Comparison of ENCODE assay signal across 8 mouse cellular contexts in genomic region chr12:85219236-85219904, GRCm38 (mm10). TPM values are rescaled to one million over a fixed set of nuclear protein-coding genes. Genes with fewer than 3 reads are reported as not detected.
DNase-seq lines count a peak whose midpoint lies in the region; ATAC-seq and TF ChIP-seq lines count a peak whose summit lies in the region.

TSS of gene Eif2b2 (plus strand) at chr12:85219481.

- TF ChIP-seq CTCF in E14TG2a.4 (conservative IDR thresholded peaks at IDR 0.05; ENCODE audit: low read length): no peak
- TF ChIP-seq CTCF in liver, postnatal 0 days (IDR thresholded peaks at IDR 0.05; ENCODE audit: low read depth): no peak

- peak; percentile 100 for ATAC-seq in forebrain, embryonic 13.5 days
- ATAC-seq in liver, postnatal 0 days: peak; percentile 100
- peak; percentile 99 for ATAC-seq in neural tube, embryonic 14.5 days (ENCODE audit: low read depth)

- TF ChIP-seq EP300 in liver, postnatal 0 days (IDR thresholded peaks at IDR 0.05; ENCODE audit: low read depth): peak; percentile 42; the same call in 1 of the 2 replicates

- H3K27me3 ChIP-seq in E14TG2a.4 (ENCODE audit: insufficient read depth, low read length): no peaks in the 10 kb centered on the region
- no peaks in the 10 kb centered on the region for H3K27me3 ChIP-seq in forebrain, embryonic 13.5 days
- no peaks in the 10 kb centered on the region for H3K27me3 ChIP-seq in liver, postnatal 0 days (ENCODE audit: insufficient read depth, low read length)
- H3K27me3 ChIP-seq in neural tube, embryonic 14.5 days (ENCODE audit: control insufficient read depth, insufficient read depth, low read length): no peaks in the 10 kb centered on the region

- H3K4me2 ChIP-seq in forebrain, embryonic 13.5 days: peak within 1 kb of the TSS; percentile 92
- peak within 1 kb of the TSS; percentile 78 for H3K4me2 ChIP-seq in liver, postnatal 0 days (ENCODE audit: low read depth, low read length)
- H3K4me2 ChIP-seq in neural tube, embryonic 14.5 days (ENCODE audit: low read depth, low read length): peak within 1 kb of the TSS; percentile 93

- intact Hi-C loops in heart, postnatal 10 days (cut with DNase I): no loop called here

- peak; percentile 95 for DNase-seq in c-Kit-positive CD71-positive TER-119-positive erythroid progenitor cells, embryonic 14.5 days (ENCODE audit: low spot score)
- DNase-seq in heart, postnatal 10 days: peak; percentile 100
- peak; percentile 98 for DNase-seq in large intestine, adult 2 months (ENCODE audit: low read depth, low spot score)
- peak; percentile 98 for DNase-seq in liver, postnatal 0 days
- peak; percentile 98 for DNase-seq in testis, postnatal 10 days (ENCODE audit: low spot score)

- peaks cover 38% of the 10 kb centered on the region for H3K36me3 ChIP-seq in E14TG2a.4 (ENCODE audit: insufficient read depth, low read length)
- H3K36me3 ChIP-seq in forebrain, embryonic 13.5 days (ENCODE audit: poor library complexity, severe bottlenecking): peaks cover 36% of the 10 kb centered on the region
- peaks cover 24% of the 10 kb centered on the region for H3K36me3 ChIP-seq in liver, postnatal 0 days (replicated peaks; ENCODE audit: insufficient read depth, low read length)
- peaks cover 15% of the 10 kb centered on the region for H3K36me3 ChIP-seq in neural tube, embryonic 14.5 days (ENCODE audit: control insufficient read depth, insufficient read depth, low read length)

- peaks cover 32% of the 10 kb centered on the region for H3K4me1 ChIP-seq in E14TG2a.4 (replicated peaks; ENCODE audit: low read depth, low read length)
- peaks cover 23% of the 10 kb centered on the region for H3K4me1 ChIP-seq in forebrain, embryonic 13.5 days
- peaks cover 14% of the 10 kb centered on the region; the same call in 1 of the 2 replicates for H3K4me1 ChIP-seq in liver, postnatal 0 days (ENCODE audit: insufficient read depth)
- H3K4me1 ChIP-seq in neural tube, embryonic 14.5 days (ENCODE audit: control insufficient read depth, insufficient read depth, low read length): peaks cover 16% of the 10 kb centered on the region

- H3K9me3 ChIP-seq in E14TG2a.4 (ENCODE audit: low read length): no peaks in the 10 kb centered on the region
- no peaks in the 10 kb centered on the region for H3K9me3 ChIP-seq in forebrain, embryonic 13.5 days (replicated peaks)
- no peaks in the 10 kb centered on the region for H3K9me3 ChIP-seq in liver, postnatal 0 days (ENCODE audit: low read length)
- no peaks in the 10 kb centered on the region for H3K9me3 ChIP-seq in neural tube, embryonic 14.5 days (ENCODE audit: control insufficient read depth, low read length)

- under 1% methylated on average over 54 of the region's 54 CpGs for WGBS in forebrain, embryonic 13.5 days
- under 1% methylated on average over 54 of the region's 54 CpGs for WGBS in large intestine, adult 2 months
- WGBS in liver, postnatal 0 days (ENCODE audit: insufficient replicate concordance): under 1% methylated on average over 54 of the region's 54 CpGs
- under 1% methylated on average over 54 of the region's 54 CpGs for WGBS in neural tube, embryonic 14.5 days

- H3K27ac ChIP-seq in forebrain, embryonic 13.5 days: peak within 1 kb of the TSS; percentile 69
- H3K27ac ChIP-seq in liver, postnatal 0 days (ENCODE audit: low read depth): peak within 1 kb of the TSS; percentile 77
- H3K27ac ChIP-seq in neural tube, embryonic 14.5 days (ENCODE audit: low read depth, low read length): peak within 1 kb of the TSS; percentile 69

- H3K4me3 ChIP-seq in E14TG2a.4 (replicated peaks; ENCODE audit: low read length): peak within 1 kb of the TSS; percentile 96
- peak within 1 kb of the TSS; percentile 90 for H3K4me3 ChIP-seq in forebrain, embryonic 13.5 days
- peak within 1 kb of the TSS; percentile 85 for H3K4me3 ChIP-seq in liver, postnatal 0 days (ENCODE audit: low read depth, low read length)
- peak within 1 kb of the TSS; percentile 72 for H3K4me3 ChIP-seq in neural tube, embryonic 14.5 days (ENCODE audit: low read depth, low read length)

- peak within 1 kb of the TSS; percentile 73 for H3K9ac ChIP-seq in forebrain, embryonic 13.5 days
- peak within 1 kb of the TSS; percentile 81 for H3K9ac ChIP-seq in liver, postnatal 0 days (replicated peaks)
- peak within 1 kb of the TSS; percentile 66 for H3K9ac ChIP-seq in neural tube, embryonic 14.5 days (replicated peaks; ENCODE audit: low read depth, low read length)

RNA-seq across cellular contexts. Expression of gene Eif2b2, which starts in this region (rescaled TPM):
- polyA plus RNA-seq in forebrain, embryonic 13.5 days (2015; fragmentation: Nextera tagmentation; extraction: Ambion mirVana): 93.1 and 100 TPM in 2 replicates
- total RNA-seq in heart, postnatal 10 days (2021): 10 to 100 TPM; 56.5 to 57.8 TPM
- polyA plus RNA-seq in large intestine, adult 2 months (2012; rRNA removed): 84.1 and 90.8 TPM in 2 replicates
- 21.7 and 24.6 TPM in 2 replicates for polyA plus RNA-seq in liver, postnatal 0 days (2015; fragmentation: Nextera tagmentation; extraction: Ambion mirVana)
- 76.8 and 76.9 TPM in 2 replicates for polyA plus RNA-seq in neural tube, embryonic 14.5 days (2014; fragmentation: Nextera tagmentation; extraction: Ambion mirVana)

Comparison
In these comparisons a context has a peak if more than half of its experiments do, and no peak if none do; other contexts are left out.
1. Peak in every context shown above with its lines: DNase-seq, ATAC-seq, H3K4me3 ChIP-seq and H3K27ac ChIP-seq.